Mouse (Mus musculus): ENCODE results near the gene Noc3l.

The Noc3l gene

DNA sequence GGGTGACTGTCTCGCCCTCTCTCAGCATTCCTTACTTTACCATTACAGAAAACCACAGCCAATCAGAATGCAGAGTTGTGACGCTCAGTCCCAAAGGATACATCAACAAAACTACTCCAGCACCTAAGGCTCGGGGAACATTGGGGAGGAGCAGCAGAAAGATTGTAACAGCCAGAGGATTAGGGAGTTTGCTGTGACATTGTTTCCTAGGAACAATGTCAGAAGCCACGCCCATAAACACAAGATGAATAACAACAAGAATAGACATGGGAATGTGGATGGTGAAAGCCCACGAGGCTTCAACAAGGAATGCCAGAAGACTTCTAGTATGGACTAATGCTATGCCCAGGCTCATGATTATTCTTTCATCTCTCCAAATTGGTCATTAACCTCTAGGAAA lies 61.0 kb downstream of the Noc3l start:
- DNase-seq: no peak

DNA sequence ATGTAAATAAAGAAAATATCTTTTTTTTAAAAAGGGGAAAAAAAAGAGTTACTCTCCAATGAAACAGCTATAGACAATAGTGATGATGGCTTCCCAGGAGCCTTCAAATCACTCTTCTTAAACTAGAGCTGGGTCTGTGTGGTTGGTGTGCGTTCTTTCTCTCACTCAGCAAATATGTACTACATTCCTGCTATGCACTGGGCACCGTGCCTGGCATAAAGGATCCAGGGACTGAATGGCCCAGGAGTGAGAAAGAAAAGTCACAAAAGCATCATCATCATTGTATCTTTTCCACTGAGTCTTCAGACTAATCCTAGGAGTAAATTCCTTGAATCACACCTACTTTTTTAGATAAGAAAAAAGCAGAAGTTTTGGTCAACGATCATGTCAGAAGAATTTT lies 61.9 kb downstream of the Noc3l start:
- DNase-seq: no peak

DNA sequence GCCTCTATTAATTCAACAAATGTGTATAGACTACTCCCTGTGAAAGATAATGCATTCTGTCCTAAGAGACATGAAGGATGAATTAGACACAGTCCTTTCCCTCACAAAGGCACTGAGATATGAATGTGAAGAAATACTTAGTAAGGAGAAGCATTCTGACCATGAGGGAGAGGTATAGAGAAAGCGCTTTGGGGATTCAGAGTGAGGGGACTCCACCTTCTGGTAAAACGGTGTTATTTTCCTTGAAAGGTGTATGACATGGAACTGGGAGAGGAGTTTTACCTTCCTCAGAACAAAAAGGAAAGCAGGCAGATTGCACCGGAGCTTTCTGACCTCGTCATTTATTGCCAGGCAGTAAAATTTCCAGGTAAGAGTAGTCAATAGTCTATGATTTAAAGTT lies 68.8 kb downstream of the Noc3l start:
- no peak for DNase-seq

DNA sequence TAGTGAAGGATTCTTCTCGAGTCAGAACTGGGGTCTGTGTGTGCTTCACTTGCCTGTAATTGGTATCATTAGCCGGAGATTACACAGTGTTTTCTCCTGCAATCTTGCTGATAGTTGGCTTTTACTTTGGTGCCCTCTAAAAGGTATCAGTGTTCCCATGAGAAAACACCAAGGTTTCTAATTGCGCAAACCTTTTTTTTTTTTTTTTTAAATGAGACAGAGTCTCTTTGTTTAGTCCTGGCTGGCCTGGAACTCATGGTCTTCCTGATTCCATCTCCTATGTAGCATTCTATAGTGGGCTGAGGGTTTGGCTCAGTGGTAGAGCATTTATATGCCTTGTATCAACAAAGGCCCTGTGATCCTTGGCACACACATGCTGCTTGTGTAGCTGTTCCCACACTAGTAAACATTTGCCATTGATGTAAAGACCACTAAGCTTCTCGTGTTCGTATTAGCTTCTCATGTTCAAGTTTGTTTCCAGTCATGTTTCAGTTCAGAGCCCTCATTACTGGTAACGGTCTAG lies 72.5 kb downstream of the Noc3l start:
- DNase-seq: no peak

DNA sequence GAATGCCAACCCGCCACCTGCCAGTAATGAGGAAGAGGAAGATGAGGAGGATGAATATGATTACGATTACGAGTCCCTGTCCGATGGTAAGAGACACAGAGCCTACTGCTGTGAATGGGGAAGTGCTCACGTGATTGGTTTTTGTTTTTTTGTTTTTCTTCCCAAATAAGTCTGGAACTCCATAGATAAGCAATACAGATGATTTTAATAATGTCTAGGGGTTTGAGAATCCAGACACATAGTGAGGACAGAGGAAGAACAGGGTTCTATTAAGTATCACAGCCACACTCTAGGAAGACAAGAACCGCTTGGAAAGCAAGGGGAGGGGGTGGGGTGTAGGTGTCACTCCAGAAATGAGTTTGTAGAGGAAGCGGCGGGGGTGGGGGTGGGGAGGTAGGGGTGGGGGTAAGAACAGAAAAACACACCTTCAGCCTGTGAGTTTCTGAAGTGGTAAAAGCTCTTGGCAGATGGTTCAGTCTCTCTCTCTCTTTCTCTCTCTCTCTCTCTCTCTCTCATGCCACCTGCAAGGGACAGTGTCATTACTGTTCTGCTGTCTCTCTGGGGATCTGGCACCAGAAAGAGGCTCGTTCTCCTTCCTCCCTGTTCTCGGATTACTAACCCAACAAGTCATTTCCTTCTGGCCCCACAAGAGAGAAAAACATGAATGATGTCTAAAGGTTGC lies 73.1 kb downstream of the Noc3l start:
- no peak for DNase-seq

DNA sequence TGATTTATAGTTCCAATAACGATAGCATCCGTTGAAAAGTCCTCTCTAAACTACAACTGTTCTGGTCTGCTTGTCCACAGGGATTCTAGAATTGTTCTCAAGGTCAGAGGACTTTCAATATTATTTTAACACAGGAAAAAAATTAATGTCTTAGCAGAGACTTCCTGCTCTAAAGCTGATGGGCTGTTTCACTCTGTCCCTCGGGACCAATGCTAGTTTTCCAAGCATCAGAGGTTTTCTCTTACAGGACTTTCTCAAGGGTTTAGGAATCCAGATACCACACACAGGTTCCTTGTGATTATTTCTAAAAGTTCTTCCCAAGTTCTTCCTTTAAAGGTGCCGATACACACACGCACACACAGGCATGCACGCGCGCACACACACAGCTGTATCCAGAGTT lies 74.5 kb downstream of the Noc3l start:
- no peak for DNase-seq
